Mouse (Mus musculus): ENCODE measurements around the gene Kmt5b.
A peak's percentile ranks its signal among the peaks of the same experiment; 100 is the strongest.

Gene Kmt5b

DNA sequence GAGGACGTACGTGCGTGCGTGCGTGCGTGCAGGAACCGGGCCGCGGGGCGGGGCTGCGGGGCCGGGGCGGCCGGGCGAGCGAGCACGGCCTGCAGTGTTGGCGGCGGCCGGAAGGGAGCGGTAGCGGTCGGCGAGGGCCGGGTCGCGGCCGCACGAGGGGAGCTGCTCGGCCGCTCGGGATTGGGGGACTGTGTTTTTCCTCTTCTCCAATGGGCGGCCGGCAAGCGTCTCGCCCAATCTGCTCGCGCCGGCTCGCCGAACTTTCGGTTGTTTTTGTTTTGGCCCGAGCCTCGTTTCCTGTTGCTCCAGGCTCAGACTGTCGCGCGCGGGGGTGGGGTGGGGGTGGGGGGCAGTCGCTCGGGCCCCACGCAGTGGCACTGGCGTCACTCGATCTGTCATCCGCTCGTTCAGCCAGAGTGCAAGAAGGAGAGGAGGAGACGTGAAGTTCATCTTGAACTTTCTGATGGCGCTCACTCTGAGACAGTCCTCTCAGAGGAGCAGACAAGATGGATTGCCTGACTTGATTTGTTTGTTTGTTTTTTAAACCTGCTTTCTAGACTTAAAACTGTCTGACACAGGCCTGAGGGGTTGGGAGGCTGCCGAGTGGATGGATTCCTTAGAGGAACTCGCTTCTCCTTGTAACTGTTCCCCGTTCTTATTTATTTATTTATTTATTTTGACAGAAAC is 1.6 kb downstream of the Kmt5b start:
- DNase-seq (ENCODE audit: low read depth) = peak; percentile 77

GRCm38 (mm10) chr19:3769533-3769932 is 2.3 kb downstream of the Kmt5b start:
- DNase-seq (ENCODE audit: low read depth) = no peak

GRCm38 (mm10) chr19:3774159-3774558 is 6.9 kb downstream of the Kmt5b start:
- no peak for DNase-seq (ENCODE audit: low read depth)

GRCm38 (mm10) chr19:3778713-3779112 is 11.5 kb downstream of the Kmt5b start:
- no peak for DNase-seq (ENCODE audit: low read depth)

DNA sequence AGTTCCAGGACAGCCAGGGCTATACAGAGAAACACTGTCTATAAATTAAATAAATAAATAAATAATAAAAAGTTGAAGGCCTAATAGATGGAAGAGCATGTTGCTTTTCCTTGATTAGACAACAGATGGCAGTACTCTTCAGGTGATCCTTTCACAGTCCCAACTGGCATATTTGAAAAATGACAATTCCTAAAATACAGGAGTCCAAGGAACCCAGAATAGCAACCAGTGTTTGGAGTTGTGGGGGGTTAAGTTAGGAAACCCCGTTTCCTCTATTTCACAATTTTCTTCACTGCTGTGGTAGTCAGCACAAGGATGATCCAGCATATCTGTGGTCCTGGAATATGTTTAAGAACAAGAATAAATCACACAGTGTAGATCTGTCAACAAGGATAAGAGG is 22.9 kb downstream of the Kmt5b start:
- DNase-seq (ENCODE audit: low read depth) = peak; percentile 6

- DNase-seq (ENCODE audit: low read depth) = no peak
Measured at GRCm38 (mm10) chr19:3805526-3805925, 38.3 kb downstream of the Kmt5b start.

- DNase-seq (ENCODE audit: low read depth) = no peak
Measured at GRCm38 (mm10) chr19:3810536-3811233, 43.5 kb downstream of the Kmt5b start.

DNA sequence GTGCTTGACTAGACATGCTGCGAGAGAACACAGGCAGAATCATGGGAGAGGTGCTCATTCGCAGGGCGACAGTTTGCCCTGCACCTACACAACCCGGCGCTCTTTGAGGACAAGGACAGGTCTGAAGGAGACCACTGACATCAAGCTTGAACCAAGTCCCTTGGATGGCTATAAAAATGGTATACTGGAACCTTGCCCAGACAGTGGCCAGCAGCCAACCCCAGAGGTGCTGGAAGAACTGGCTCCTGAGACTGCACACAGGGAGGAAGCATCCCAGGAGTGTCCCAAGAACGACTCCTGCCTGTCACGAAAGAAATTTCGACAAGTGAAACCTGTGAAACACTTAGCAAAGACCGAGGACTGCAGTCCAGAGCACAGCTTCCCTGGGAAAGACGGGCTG is 47.2 kb downstream of the Kmt5b start:
- no peak for DNase-seq (ENCODE audit: low read depth)

DNA sequence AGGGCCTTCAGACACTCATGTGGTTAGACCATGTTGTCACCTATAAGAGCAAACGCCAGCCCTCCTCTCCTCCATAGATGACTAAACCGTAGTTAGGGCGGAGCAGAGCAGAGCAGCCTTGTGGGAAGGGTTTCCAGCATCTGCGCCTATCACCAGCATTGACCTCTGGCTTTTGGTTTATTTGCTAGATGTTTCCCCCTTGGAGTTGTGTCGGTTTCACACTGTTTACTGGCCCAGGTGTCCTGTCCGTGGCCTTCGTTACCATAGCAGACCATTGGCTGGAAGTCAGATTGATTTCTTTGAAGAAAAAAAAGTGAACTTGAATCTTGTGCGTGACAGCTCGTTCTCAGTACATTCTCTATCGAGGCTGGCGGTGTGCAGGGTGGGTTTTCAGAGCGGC is 48.6 kb downstream of the Kmt5b start:
- no peak for DNase-seq (ENCODE audit: low read depth)

GRCm38 (mm10) chr19:3819080-3819479 is 51.9 kb downstream of the Kmt5b start:
- no peak for DNase-seq (ENCODE audit: low read depth)

DNA sequence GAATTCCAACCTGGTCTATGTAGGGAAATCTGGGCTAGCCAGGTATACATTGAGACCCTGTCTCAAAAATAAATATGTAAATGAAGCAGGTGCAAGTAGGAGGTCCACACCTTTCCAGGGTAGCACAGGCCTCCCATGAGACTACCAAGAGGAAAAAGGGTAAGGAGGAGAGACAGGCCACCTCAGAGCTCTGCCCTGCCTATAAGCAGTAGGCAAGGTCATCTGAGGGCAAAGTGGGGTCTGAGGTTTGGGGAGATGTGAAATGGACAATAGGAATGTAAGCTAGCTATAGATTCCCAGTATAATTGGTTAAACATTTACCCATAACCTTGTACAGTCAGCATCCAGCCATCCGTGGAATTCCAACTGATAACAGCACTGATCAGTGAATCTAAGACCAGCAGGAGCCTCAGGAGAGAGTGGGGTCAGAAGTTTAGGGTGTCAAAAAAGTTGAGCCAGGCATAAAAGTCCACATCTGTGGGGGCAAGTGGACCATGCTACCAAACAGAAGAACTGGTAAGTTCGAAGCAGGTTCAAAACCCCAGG is 52.8 kb downstream of the Kmt5b start:
- DNase-seq (ENCODE audit: low read depth) = no peak

DNA sequence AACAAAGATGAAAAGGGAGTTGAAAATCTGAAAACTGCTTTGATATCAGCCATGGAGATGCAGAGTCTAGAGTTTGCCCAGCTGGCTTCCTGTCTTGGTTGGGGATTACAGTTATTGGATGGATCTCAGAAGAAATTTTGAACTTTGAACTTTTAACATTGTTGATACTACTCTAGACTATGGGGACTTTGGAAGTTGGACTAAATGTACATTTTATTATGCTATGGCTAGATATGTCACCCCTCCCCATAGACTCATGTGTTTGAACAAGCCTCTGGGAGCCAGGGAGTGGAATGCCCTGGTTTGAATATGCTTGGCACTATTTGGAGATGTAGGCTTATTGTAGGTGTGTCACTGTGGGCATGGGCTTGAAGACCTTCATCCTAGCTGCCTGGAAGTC is 57.8 kb downstream of the Kmt5b start:
- no peak for DNase-seq (ENCODE audit: low read depth)

- no peak for DNase-seq (ENCODE audit: low read depth)
Measured at GRCm38 (mm10) chr19:3829863-3830262, 62.6 kb downstream of the Kmt5b start.

DNA sequence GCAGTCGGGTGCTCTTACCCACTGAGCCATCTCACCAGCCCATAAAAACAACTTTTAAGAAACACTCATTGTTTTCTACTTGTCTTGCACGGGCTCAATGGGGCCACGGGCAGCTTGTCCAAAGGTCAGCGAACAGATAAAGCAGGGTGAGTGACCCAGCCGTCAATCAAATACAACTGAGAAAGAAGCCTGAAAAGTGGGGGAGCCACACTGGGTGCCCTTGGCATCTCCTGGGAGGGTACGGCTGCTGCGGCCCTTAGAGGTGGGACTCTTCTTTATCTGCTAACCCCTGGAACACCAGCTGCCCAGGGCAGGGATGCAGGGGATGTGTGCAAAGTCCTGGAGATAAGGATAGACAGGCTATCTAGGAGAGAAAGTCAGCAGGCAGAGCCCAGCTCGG is 64.5 kb downstream of the Kmt5b start:
- DNase-seq (ENCODE audit: low read depth) = no peak

DNA sequence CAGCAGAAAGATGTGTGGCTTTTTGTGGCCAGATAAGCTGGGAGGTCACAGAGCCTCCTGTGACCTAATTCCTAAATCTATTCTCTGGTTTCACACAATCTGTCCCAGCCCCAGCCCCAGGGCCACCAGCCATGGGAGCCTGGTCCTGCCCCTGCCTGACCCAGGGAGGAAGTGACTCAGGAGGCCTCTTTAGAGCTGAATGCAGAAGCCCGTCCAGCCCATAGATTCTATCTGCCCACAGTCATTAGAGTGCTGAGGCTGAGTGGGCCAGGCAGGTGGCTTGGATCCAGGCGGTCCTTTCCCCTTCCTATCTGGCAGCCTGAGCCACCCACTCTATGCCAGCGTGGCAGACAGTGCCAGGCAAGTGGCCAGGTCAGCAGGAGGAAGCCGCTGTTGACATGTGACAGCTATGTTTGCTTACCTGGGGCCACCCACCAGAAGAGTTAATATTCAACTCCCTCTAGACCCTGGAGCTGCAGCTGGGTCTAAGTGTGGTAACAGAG is 65.7 kb downstream of the Kmt5b start:
- peak; percentile 44 for DNase-seq (ENCODE audit: low read depth)

DNA sequence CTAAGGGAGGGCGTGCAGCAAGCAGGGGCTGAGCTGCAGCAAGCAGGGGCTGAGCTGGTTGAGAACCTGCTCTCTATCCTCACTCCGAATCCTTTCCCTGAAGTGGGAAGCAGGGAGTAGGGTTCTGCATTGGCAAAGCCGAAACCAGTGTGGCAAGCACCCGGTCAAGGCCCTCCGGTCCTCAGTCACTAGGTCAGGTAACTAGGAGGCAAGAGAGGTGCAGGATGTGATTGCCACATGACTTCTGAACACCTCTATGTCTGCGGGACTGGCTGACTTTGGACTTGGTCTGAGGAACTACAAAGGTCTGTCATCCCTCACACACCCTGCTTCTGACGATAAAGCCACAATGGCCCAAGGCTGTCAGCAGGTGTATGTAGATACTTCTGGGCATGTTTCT is 67.1 kb downstream of the Kmt5b start:
- no peak for DNase-seq (ENCODE audit: low read depth)

GRCm38 (mm10) chr19:3836791-3837190 is 69.6 kb downstream of the Kmt5b start:
- no peak for DNase-seq (ENCODE audit: low read depth)

- no peak for DNase-seq (ENCODE audit: low read depth)
Measured at GRCm38 (mm10) chr19:3838931-3839330, 71.7 kb downstream of the Kmt5b start.

DNA sequence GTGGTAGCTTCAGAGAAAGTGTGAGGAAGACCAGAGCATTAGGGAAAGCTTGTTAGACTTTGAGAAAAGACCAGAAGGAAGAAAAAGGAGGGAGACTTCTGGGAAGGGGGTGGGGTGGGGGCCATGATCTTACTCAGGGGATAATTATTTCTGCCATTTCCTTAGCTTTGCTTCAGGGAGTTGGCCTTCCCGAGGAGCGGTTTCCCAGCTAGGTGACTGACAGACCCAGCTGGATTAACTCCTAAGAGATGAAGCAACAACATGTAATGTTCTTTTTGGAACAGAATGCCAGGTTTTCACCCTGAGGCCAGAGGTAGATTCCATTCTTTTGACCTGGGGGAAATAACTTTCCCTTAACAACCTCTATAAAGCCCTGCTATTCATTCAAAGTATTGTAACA is 72.5 kb downstream of the Kmt5b start:
- no peak for DNase-seq (ENCODE audit: low read depth)

GRCm38 (mm10) chr19:3840214-3840651 is 73.0 kb downstream of the Kmt5b start:
- no peak for DNase-seq (ENCODE audit: low read depth)

DNA sequence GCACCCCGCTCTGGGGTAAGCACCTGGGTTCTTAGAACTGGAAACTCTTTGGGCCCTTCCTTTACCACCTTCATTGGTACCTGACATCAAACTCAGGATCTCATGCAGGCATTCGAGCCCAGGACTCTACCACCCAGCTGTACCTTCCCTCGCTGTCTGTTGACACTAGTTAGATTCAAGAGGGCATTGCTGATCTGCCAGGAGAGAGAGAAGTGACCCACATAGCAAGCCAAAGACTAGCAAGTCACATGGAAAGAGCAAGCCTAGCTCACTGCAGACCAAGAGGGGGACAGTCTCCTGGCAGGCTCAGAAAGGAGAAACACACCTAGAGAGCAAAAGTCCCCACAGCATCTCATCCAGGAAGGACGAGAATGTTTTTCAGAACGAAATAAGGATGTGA is 73.5 kb downstream of the Kmt5b start:
- DNase-seq (ENCODE audit: low read depth) = no peak

DNA sequence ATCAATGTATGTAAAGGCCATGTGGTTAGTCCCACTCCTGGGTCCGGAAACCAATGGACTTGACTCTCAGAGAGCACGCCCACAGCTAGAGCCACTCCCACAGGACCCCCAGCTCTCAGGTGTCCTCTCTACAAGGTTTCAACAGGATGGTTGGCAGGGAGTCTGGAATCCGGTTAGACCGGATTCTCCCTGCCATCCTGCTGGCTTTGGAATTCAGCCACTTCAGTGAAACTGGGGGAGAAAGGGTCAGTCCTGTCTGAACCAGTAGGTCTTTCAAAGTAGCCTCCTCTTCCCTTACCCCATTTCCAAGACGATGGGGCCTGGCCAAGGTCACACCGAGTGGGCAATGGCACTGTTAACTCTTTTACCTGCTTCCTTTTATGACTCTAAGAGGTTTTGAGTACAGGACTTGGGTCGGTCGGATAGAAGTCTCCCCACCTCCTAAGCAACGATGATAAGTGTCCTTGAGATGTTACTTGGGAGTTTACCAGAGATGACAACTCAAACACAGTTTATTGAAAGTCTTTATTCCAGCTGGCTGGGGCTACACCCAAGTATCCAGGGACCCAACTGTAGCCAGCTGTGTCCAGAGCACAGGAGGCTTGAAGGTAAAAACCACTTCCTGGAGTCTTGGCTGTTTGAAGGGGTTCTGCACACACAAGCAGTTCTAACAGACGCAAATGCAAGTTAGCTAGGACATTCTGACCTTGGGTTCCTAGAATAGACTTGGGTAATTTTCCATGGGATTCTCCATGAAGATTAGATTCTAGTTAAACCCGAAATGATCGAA is 75.3 kb downstream of the Kmt5b start:
- DNase-seq (ENCODE audit: low read depth) = no peak

GRCm38 (mm10) chr19:3843629-3844028 is 76.4 kb downstream of the Kmt5b start:
- no peak for DNase-seq (ENCODE audit: low read depth)
